Mouse (Mus musculus) forebrain, embryonic 14.5 days (tissue): ENCODE results near the gene Gm4922. TPM values are rescaled to one million over a fixed set of nuclear protein-coding genes. Genes with fewer than 3 reads are reported as not detected.

ENCODE experiments used
- ATAC-seq: fragments of 200-750 bp; cut with Nextera tagmentation; 2 replicates; pipeline ENCODE4 v1.8.0; 2017; ENCODE audit warnings: mild to moderate bottlenecking, moderate library complexity
- DNase-seq: peaks from one replicate; pipeline ENCODE4 v3.0.0-alpha.2; 2015; ENCODE audit warnings: low spot score
- H3K27ac ChIP-seq: fragments of 300-500 bp; sonication (generic); 2 replicates; pipeline ENCODE4 v1.5.1; 2014; ENCODE audit warnings: low read depth, mild to moderate bottlenecking, control low read depth, low read length, moderate library complexity
- H3K27me3 ChIP-seq: fragments of 300-500 bp; sonication (generic); replicated peaks from 2 replicates; pipeline ENCODE4 v1.6.1; 2014; ENCODE audit warnings: low read length, control low read depth, mixed read lengths; ENCODE audit not compliant: control insufficient read depth, insufficient read depth
- H3K36me3 ChIP-seq: fragments of 300-500 bp; sonication (generic); 2 replicates; pipeline ENCODE4 v1.6.1; 2014; ENCODE audit warnings: low read length, control low read depth; ENCODE audit not compliant: control insufficient read depth, insufficient read depth
- H3K4me1 ChIP-seq: fragments of 300-500 bp; sonication (generic); 2 replicates; pipeline ENCODE4 v1.6.1; 2014; ENCODE audit warnings: antibody characterized with exemption, low read length, control low read depth; ENCODE audit not compliant: control insufficient read depth, insufficient read depth
- H3K4me2 ChIP-seq: fragments of 300-500 bp; sonication (generic); 2 replicates; pipeline ENCODE4 v1.6.1; 2014; ENCODE audit warnings: mild to moderate bottlenecking, control low read depth, low read length
- H3K4me3 ChIP-seq: fragments of 300-500 bp; sonication (generic); 2 replicates; pipeline ENCODE4 v1.5.1; 2014; ENCODE audit warnings: low read depth, low read length, control low read depth
- H3K9ac ChIP-seq: fragments of 300-500 bp; sonication (generic); 2 replicates; pipeline ENCODE4 v1.6.1; 2014; ENCODE audit warnings: mild to moderate bottlenecking, low read length, control low read depth, moderate library complexity
- H3K9me3 ChIP-seq: fragments of 300-500 bp; sonication (generic); replicated peaks from 2 replicates; pipeline ENCODE4 v1.6.1; 2016; ENCODE audit warnings: low read length, control low read depth, mixed read lengths; ENCODE audit not compliant: control insufficient read depth
- WGBS: fragments of 180-500 bp; shearing (Covaris S2); extraction: QIAGEN DNeasy Blood & Tissue Kit; methylation state at CpG from one replicate; pipeline ENCODE4 v1.1.7; 2014; 5-methylcytosine and 5-hydroxymethylcytosine counted together
- polyA plus RNA-seq: library from polyadenylated mRNA; unstranded; fragments of >200 nt; fragmentation: Nextera tagmentation; extraction: Ambion mirVana; gene quantifications from 2 replicates; pipeline ENCODE4 v1.2.1, GENCODE M21; 2014

Gm4922 gene
- 0.26 TPM in 1 of 2 replicates, not detected in the other for polyA plus RNA-seq

GRCm38 (mm10) chr10:18786693-18787092 is at the start of gene Gm4922:
Gm4922 (minus strand) TSS chr10:18786793.
- WGBS, result 97% methylated on average over 1 of the region's 1 CpGs
- Histone ChIP-seq H3K9ac (no peak within 1 kb of the TSS), H3K4me1 (no peaks in the 10 kb centered on the region), H3K4me3 (no peak within 1 kb of the TSS), H3K9me3 (no peaks in the 10 kb centered on the region), H3K27ac (no peak within 1 kb of the TSS), H3K27me3 (no peaks in the 10 kb centered on the region), H3K4me2 (no peak within 1 kb of the TSS), H3K36me3 (no peaks in the 10 kb centered on the region)
- no peak for DNase-seq
- ATAC-seq, result no peak

DNA sequence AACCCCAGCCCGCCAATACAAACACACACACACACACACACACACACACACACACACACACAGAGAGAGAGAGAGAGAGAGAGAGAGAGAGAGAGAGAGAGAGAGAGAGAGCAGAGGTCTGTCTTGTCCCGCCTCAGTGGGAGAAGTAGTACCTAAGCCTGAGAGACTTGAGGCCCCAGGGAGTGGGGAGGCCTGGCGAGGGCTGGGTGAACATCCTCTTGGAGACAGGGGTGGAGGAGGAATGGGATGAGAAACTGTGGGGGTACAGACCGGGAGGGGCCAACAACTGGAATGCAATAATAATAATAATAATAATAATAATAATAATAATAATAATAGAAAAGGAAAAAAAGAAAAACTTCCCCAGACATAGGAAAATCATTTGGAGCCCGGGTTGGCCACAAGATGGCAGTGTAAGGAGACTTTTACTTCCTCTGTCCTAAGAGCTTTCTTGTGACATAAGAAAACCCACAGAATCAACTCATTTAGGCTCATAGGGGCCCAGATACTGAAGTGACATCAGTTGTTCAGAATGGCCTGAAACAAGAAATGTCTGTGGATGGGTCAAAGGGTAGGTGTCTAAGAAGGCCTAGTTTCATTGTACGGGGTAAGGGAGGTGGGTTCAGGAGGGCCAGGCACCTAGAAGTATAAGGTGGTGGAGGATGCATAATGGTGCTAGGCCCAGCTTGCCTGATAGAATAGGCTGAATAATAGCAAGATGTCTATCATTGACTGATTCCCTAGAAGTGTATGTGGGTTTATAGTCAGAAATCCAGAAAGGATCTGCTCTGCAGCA is 49.3 kb upstream of the Gm4922 start:
- WGBS, result 48% methylated on average over 6 of the region's 6 CpGs

DNA sequence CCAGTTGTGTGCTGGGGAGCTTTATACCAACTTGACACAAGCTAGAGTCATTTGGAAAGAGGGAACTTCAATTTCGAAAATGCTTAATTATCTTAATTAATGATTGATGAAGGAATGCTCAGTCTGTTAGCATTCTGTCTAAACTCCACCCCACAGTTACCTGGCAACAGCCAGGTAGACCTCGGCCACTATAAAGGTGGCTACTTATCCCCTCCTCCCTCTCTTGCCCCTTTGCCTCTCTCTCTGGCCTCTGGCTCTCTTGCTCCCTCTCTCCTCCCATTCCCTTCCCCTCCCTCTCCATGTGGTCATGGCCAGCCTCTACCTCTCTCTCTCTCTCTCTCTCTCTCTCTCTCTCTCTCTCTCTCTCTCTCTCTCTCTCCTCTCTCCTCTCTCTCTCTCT is 47.8 kb upstream of the Gm4922 start:
- no peak for ATAC-seq
- no peaks in the 10 kb centered on the region for H3K36me3 ChIP-seq
- no peaks in the 10 kb centered on the region for H3K27me3 ChIP-seq
- H3K4me1 ChIP-seq, result no peaks in the 10 kb centered on the region
- no peak for DNase-seq
- H3K27ac ChIP-seq, result no peak overlapping the region
- H3K4me3 ChIP-seq, result no peak overlapping the region
- WGBS, result 52% methylated on average over 2 of the region's 2 CpGs
- H3K4me2 ChIP-seq, result no peak overlapping the region
- no peak overlapping the region for H3K9ac ChIP-seq
- no peaks in the 10 kb centered on the region for H3K9me3 ChIP-seq

More for the DNA sequence above, 49.3 kb upstream of the Gm4922 start:
- H3K9ac ChIP-seq, result no peak overlapping the region
- no peaks in the 10 kb centered on the region for H3K27me3 ChIP-seq
- no peak overlapping the region for H3K27ac ChIP-seq
- H3K36me3 ChIP-seq, result no peaks in the 10 kb centered on the region
- ATAC-seq (0 out of 2 replicates have a peak, but pooled peaks have one; percentile 26), DNase-seq (peak; percentile 48)
- H3K9me3 ChIP-seq, result no peaks in the 10 kb centered on the region
- no peak overlapping the region for H3K4me2 ChIP-seq
- H3K4me3 ChIP-seq, result no peak overlapping the region
- H3K4me1 ChIP-seq, result no peaks in the 10 kb centered on the region

DNA sequence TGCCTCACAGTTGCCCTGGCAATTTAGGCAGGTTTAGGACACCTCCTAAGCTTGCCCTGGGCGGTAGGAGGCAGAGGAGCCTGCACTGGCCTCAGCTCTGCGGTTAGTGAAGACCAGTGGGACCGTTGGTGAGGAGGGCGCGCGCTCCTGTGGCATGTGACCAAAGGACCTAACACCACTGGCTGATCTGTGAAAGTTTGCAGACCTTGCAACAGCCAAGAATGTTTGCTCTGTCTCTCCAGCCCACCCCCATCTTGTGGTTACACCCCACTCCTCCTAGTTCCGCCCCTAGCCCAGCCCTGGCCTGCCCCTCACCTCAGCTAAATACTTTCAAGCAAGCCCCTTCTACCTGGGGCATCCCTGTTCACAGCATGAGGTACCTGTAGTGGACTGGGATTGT is 45.2 kb upstream of the Gm4922 start:
- Histone ChIP-seq H3K27ac (no peak overlapping the region), H3K36me3 (no peaks in the 10 kb centered on the region), H3K9ac (no peak overlapping the region), H3K27me3 (no peaks in the 10 kb centered on the region), H3K4me2 (no peak overlapping the region), H3K4me3 (no peak overlapping the region), H3K9me3 (no peaks in the 10 kb centered on the region), H3K4me1 (no peaks in the 10 kb centered on the region)
- no peak for DNase-seq
- 47% methylated on average over 7 of the region's 7 CpGs for WGBS
- ATAC-seq, result no peak

GRCm38 (mm10) chr10:18830359-18830758 is 43.8 kb upstream of the Gm4922 start:
- H3K4me2 ChIP-seq, result no peak overlapping the region
- H3K27ac ChIP-seq, result no peak overlapping the region
- 84% methylated on average over 4 of the region's 4 CpGs for WGBS
- no peak for ATAC-seq
- H3K4me1 ChIP-seq, result no peaks in the 10 kb centered on the region
- no peak overlapping the region for H3K9ac ChIP-seq
- H3K4me3 ChIP-seq, result no peak overlapping the region
- no peaks in the 10 kb centered on the region for H3K36me3 ChIP-seq
- no peaks in the 10 kb centered on the region for H3K9me3 ChIP-seq
- DNase-seq, result no peak
- no peaks in the 10 kb centered on the region for H3K27me3 ChIP-seq

GRCm38 (mm10) chr10:18827936-18828335 is 41.3 kb upstream of the Gm4922 start:
- H3K9me3 ChIP-seq, result no peaks in the 10 kb centered on the region
- H3K27ac ChIP-seq, result no peak overlapping the region
- H3K9ac ChIP-seq, result no peak overlapping the region
- no peak for DNase-seq
- no peak for ATAC-seq
- H3K4me2 ChIP-seq, result no peak overlapping the region
- H3K27me3 ChIP-seq, result no peaks in the 10 kb centered on the region
- H3K4me1 ChIP-seq, result no peaks in the 10 kb centered on the region
- H3K36me3 ChIP-seq, result no peaks in the 10 kb centered on the region
- no peak overlapping the region for H3K4me3 ChIP-seq
- WGBS, result 27% methylated on average over 2 of the region's 2 CpGs

DNA sequence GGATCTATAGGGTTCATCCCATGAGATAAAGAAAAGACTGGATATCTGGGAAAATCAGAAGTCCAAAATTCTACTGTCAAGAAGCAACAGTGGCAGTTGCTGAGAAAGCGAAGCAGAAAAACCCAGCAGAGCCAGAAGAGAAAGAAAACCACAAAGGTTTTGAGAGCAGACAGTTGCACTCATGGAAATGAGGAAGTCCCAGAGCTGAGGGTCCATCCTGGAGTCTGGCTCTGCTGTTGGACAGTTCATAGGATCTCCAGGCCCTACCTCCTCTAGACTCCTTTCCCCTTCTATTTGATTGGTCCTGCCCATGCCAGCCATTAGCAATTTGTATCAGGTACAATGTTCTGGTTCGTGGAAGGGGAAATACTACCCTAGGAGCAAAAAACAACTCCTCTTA is 39.5 kb upstream of the Gm4922 start:
- Histone ChIP-seq H3K4me3 (no peak overlapping the region), H3K36me3 (no peaks in the 10 kb centered on the region), H3K4me2 (no peak overlapping the region), H3K4me1 (no peaks in the 10 kb centered on the region), H3K27ac (no peak overlapping the region), H3K9ac (no peak overlapping the region), H3K27me3 (no peaks in the 10 kb centered on the region), H3K9me3 (no peaks in the 10 kb centered on the region)
- WGBS, result 79% methylated on average over 2 of the region's 2 CpGs
- no peak for DNase-seq
- no peak for ATAC-seq

GRCm38 (mm10) chr10:18825143-18825542 is 38.5 kb upstream of the Gm4922 start:
- ATAC-seq, result no peak
- no peaks in the 10 kb centered on the region for H3K27me3 ChIP-seq
- no peak overlapping the region for H3K4me2 ChIP-seq
- H3K9me3 ChIP-seq, result no peaks in the 10 kb centered on the region
- no peak overlapping the region for H3K4me3 ChIP-seq
- H3K27ac ChIP-seq, result no peak overlapping the region
- H3K4me1 ChIP-seq, result no peaks in the 10 kb centered on the region
- no peaks in the 10 kb centered on the region for H3K36me3 ChIP-seq
- no peak overlapping the region for H3K9ac ChIP-seq
- DNase-seq, result no peak

- H3K4me2 ChIP-seq, result no peak overlapping the region
- peak; percentile 81 for DNase-seq
Observed at GRCm38 (mm10) chr10:18816560-18816959, 30.0 kb upstream of the Gm4922 start.

More at GRCm38 (mm10) chr10:18816560-18816959, 30.0 kb upstream of the Gm4922 start:
- Histone ChIP-seq H3K9ac (no peak overlapping the region), H3K27me3 (no peaks in the 10 kb centered on the region), H3K27ac (no peak overlapping the region), H3K4me3 (no peak overlapping the region), H3K4me1 (no peaks in the 10 kb centered on the region), H3K36me3 (no peaks in the 10 kb centered on the region), H3K9me3 (no peaks in the 10 kb centered on the region)
- 32% methylated on average over 5 of the region's 5 CpGs for WGBS
- ATAC-seq, result peak; percentile 95
